Mouse (Mus musculus) hindbrain, embryonic 16.5 days (tissue): ENCODE data around the gene Rabgap1l. TPM values are rescaled to one million over a fixed set of nuclear protein-coding genes. Genes with fewer than 3 reads are reported as not detected.

ENCODE experiments used
- ATAC-seq: fragments of 200-750 bp; cut with Nextera tagmentation; 2 replicates; pipeline ENCODE4 v1.8.0; 2017; ENCODE audit warnings: moderate TSS enrichment, moderate library complexity
- H3K27ac ChIP-seq: fragments of 300-500 bp; sonication (generic); 2 replicates; pipeline ENCODE4 v1.5.1; 2014; ENCODE audit warnings: low read depth, mild to moderate bottlenecking, control low read depth, low read length, moderate library complexity
- H3K27me3 ChIP-seq: fragments of 300-500 bp; sonication (generic); replicated peaks from 2 replicates; pipeline ENCODE4 v1.6.1; 2014; ENCODE audit warnings: low read length; ENCODE audit not compliant: control insufficient read depth, insufficient read depth
- H3K36me3 ChIP-seq: fragments of 300-500 bp; sonication (generic); 2 replicates; pipeline ENCODE4 v1.6.1; 2014; ENCODE audit warnings: mild to moderate bottlenecking, low read length, moderate library complexity, mixed read lengths; ENCODE audit not compliant: control insufficient read depth, insufficient read depth
- H3K4me1 ChIP-seq: fragments of 300-500 bp; sonication (generic); 2 replicates; pipeline ENCODE4 v1.6.1; 2014; ENCODE audit warnings: low read depth, low read length; ENCODE audit not compliant: control insufficient read depth, insufficient read depth
- H3K4me2 ChIP-seq: fragments of 300-500 bp; sonication (generic); 2 replicates; pipeline ENCODE4 v1.6.1; 2014; ENCODE audit warnings: mild to moderate bottlenecking, low read length, control low read depth, moderate library complexity
- H3K4me3 ChIP-seq: fragments of 300-500 bp; sonication (generic); 2 replicates; pipeline ENCODE4 v1.5.1; 2014; ENCODE audit warnings: mild to moderate bottlenecking, low read length, control low read depth, moderate library complexity
- H3K9ac ChIP-seq: fragments of 300-500 bp; sonication (generic); 2 replicates; pipeline ENCODE4 v1.6.1; 2014; ENCODE audit warnings: low read depth, mild to moderate bottlenecking, control low read depth, low read length, moderate library complexity
- H3K9me3 ChIP-seq: fragments of 300-500 bp; sonication (generic); 2 replicates; pipeline ENCODE4 v1.6.1; 2014; ENCODE audit warnings: mild to moderate bottlenecking, low read length, moderate library complexity; ENCODE audit not compliant: control insufficient read depth
- WGBS: fragments of 180-500 bp; shearing (Covaris S2); extraction: QIAGEN DNeasy Blood & Tissue Kit; methylation state at CpG from one replicate; pipeline ENCODE4 v1.1.7; 2014; 5-methylcytosine and 5-hydroxymethylcytosine counted together
- polyA plus RNA-seq: library from polyadenylated mRNA; unstranded; fragments of >200 nt; fragmentation: Nextera tagmentation; extraction: Ambion mirVana; gene quantifications from 2 replicates; pipeline ENCODE4 v1.2.1, GENCODE M21; 2015

The Rabgap1l gene
- polyA plus RNA-seq, 1 experiment from 2014 or later: 30.0 TPM

GRCm38 (mm10) chr1:160714685-160715084, 78.3 kb downstream of the Rabgap1l start:
- Histone ChIP-seq H3K9me3 (no peaks in the 10 kb centered on the region), H3K4me2 (no peak overlapping the region), H3K4me1 (no peaks in the 10 kb centered on the region), H3K4me3 (no peak overlapping the region), H3K27me3 (no peaks in the 10 kb centered on the region), H3K27ac (no peak overlapping the region), H3K36me3 (no peaks in the 10 kb centered on the region), H3K9ac (no peak overlapping the region)
- ATAC-seq: peak; percentile 68

GRCm38 (mm10) chr1:160713887-160714286, 79.1 kb downstream of the Rabgap1l start:
- no peak for ATAC-seq
- H3K4me2 ChIP-seq: no peak overlapping the region
- H3K9ac ChIP-seq: no peak overlapping the region
- 91% methylated on average over 4 of the region's 4 CpGs for WGBS
- H3K4me3 ChIP-seq: no peak overlapping the region
- no peaks in the 10 kb centered on the region for H3K27me3 ChIP-seq
- no peaks in the 10 kb centered on the region for H3K4me1 ChIP-seq
- no peaks in the 10 kb centered on the region for H3K36me3 ChIP-seq
- H3K27ac ChIP-seq: no peak overlapping the region
- H3K9me3 ChIP-seq: no peaks in the 10 kb centered on the region

GRCm38 (mm10) chr1:160713383-160713782, 79.6 kb downstream of the Rabgap1l start:
- Histone ChIP-seq H3K27me3 (no peaks in the 10 kb centered on the region), H3K27ac (no peak overlapping the region), H3K9me3 (no peaks in the 10 kb centered on the region), H3K36me3 (no peaks in the 10 kb centered on the region), H3K4me1 (no peaks in the 10 kb centered on the region), H3K9ac (no peak overlapping the region), H3K4me2 (no peak overlapping the region), H3K4me3 (no peak overlapping the region)
- no peak for ATAC-seq
- 94% methylated on average over 1 of the region's 1 CpGs for WGBS

GRCm38 (mm10) chr1:160710539-160710938, 82.5 kb downstream of the Rabgap1l start:
- no peaks in the 10 kb centered on the region for H3K36me3 ChIP-seq
- no peaks in the 10 kb centered on the region for H3K9me3 ChIP-seq
- no peak overlapping the region for H3K9ac ChIP-seq
- no peak overlapping the region for H3K4me3 ChIP-seq
- no peak overlapping the region for H3K27ac ChIP-seq
- no peaks in the 10 kb centered on the region for H3K4me1 ChIP-seq
- no peak overlapping the region for H3K4me2 ChIP-seq
- no peak for ATAC-seq
- H3K27me3 ChIP-seq: no peaks in the 10 kb centered on the region

GRCm38 (mm10) chr1:160704596-160704995, 88.4 kb downstream of the Rabgap1l start:
- Histone ChIP-seq H3K36me3 (peaks cover 6% of the 10 kb centered on the region; the same call in 1 of the 2 replicates), H3K4me2 (no peak overlapping the region), H3K4me3 (no peak overlapping the region), H3K27ac (no peak overlapping the region), H3K4me1 (no peaks in the 10 kb centered on the region), H3K9me3 (no peaks in the 10 kb centered on the region), H3K27me3 (no peaks in the 10 kb centered on the region), H3K9ac (no peak overlapping the region)
- no peak for ATAC-seq
- WGBS: 93% methylated on average over 2 of the region's 2 CpGs

GRCm38 (mm10) chr1:160703813-160704212, 89.2 kb downstream of the Rabgap1l start:
- no peak for ATAC-seq
- Histone ChIP-seq H3K4me2 (no peak overlapping the region), H3K9ac (no peak overlapping the region), H3K27me3 (no peaks in the 10 kb centered on the region), H3K4me1 (no peaks in the 10 kb centered on the region), H3K4me3 (no peak overlapping the region), H3K36me3 (peaks cover 6% of the 10 kb centered on the region; the same call in 1 of the 2 replicates), H3K9me3 (no peaks in the 10 kb centered on the region), H3K27ac (no peak overlapping the region)
- 95% methylated on average over 6 of the region's 6 CpGs for WGBS

- H3K36me3 ChIP-seq: no peaks in the 10 kb centered on the region
- WGBS: 48% methylated on average over 1 of the region's 1 CpGs
- no peaks in the 10 kb centered on the region for H3K9me3 ChIP-seq
- no peak overlapping the region for H3K27ac ChIP-seq
- no peaks in the 10 kb centered on the region for H3K27me3 ChIP-seq
- ATAC-seq: peak; percentile 96
- no peak overlapping the region for H3K9ac ChIP-seq
- H3K4me2 ChIP-seq: no peak overlapping the region
- H3K4me3 ChIP-seq: no peak overlapping the region
- no peaks in the 10 kb centered on the region for H3K4me1 ChIP-seq
Measured at GRCm38 (mm10) chr1:160693094-160693447, 99.9 kb downstream of the Rabgap1l start.

- H3K27me3 ChIP-seq: no peaks in the 10 kb centered on the region
- H3K9me3 ChIP-seq: no peaks in the 10 kb centered on the region
- H3K9ac ChIP-seq: no peak overlapping the region
- H3K27ac ChIP-seq: no peak overlapping the region
- H3K4me2 ChIP-seq: no peak overlapping the region
- no peaks in the 10 kb centered on the region for H3K4me1 ChIP-seq
- 81% methylated on average over 6 of the region's 6 CpGs for WGBS
- no peak overlapping the region for H3K4me3 ChIP-seq
- ATAC-seq: no peak; the same call in 1 of the 2 replicates
- no peaks in the 10 kb centered on the region for H3K36me3 ChIP-seq
Measured at GRCm38 (mm10) chr1:160692224-160693093, 100.6 kb downstream of the Rabgap1l start.

- 86% methylated on average over 1 of the region's 1 CpGs for WGBS
- Histone ChIP-seq H3K36me3 (peaks cover 2% of the 10 kb centered on the region; the same call in 1 of the 2 replicates), H3K27ac (no peak overlapping the region), H3K9me3 (no peaks in the 10 kb centered on the region), H3K27me3 (no peaks in the 10 kb centered on the region), H3K4me1 (no peaks in the 10 kb centered on the region), H3K4me3 (no peak overlapping the region), H3K9ac (no peak overlapping the region), H3K4me2 (no peak overlapping the region)
- no peak for ATAC-seq
Measured at GRCm38 (mm10) chr1:160691196-160691590, 101.8 kb downstream of the Rabgap1l start.
